ENCODE assay signal across 10 mouse cellular contexts in the genomic region with DNA sequence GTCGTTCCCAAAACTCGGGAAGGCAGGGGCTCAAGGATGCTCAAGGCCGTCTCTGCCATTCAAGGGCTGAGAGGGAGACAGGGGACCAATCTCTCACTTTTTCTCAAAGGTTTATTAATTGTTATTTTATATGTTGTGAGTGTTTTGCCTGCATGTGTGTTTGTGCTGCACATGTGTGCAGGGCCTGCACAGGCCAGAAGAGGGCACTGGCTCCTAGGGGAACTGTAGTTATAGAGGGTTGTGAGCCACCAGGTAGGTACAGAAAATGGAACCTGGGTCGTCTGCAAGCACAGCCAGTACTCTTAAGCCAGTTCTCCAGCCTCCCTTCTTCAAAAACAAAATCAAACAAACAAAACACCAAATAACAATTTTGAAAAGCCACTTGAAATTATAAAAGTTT. TPM values are rescaled to one million over a fixed set of nuclear protein-coding genes. Genes with fewer than 3 reads are reported as not detected.
DNase-seq lines count a peak whose midpoint lies in the region; TF ChIP-seq lines count a peak whose summit lies in the region.
"Had no signal": no experiment of that assay in that cellular context is flagged by ENCODE, and none has a peak within 500 bp of the region (broad histone marks: within the 10 kb centered on the region; RNA-seq: fewer than 3 reads in every experiment).

No protein-coding gene starts in this region.

- DNase-seq in cerebellum, adult 2 months: no peak
- DNase-seq in cerebellum, adult 18-20 months: no peak
- no peak for DNase-seq in lung, adult 2 months
- DNase-seq in lung, postnatal 25 days (ENCODE audit: low spot score): no peak
- no peak for DNase-seq in right cerebral cortex, postnatal 25 days
- DNase-seq in layer of hippocampus, adult 8-10 months (ENCODE audit: low spot score in 2 of 2): no peak
- DNase-seq: liver, embryonic 13.5 days had no signal

- H3K27ac ChIP-seq in cerebellum, adult 2 months (ENCODE audit: insufficient read depth, low read length): no peak overlapping the region
- no peak overlapping the region for H3K27ac ChIP-seq in bone marrow macrophage, adult 2 months (ENCODE audit: insufficient read depth, low read depth, low read length)
- H3K27ac ChIP-seq in small intestine, adult 2 months (ENCODE audit: insufficient read depth, low read depth, low read length): no peak overlapping the region
- H3K27ac ChIP-seq: liver, embryonic 13.5 days had no signal

- 88% methylated on average over 4 of the region's 4 CpGs for WGBS in cerebellum, adult 2 months
- WGBS in lung, adult 2 months: 92% methylated on average over 4 of the region's 4 CpGs
- 92% methylated on average over 4 of the region's 4 CpGs for WGBS in small intestine, adult 2 months

- no peak for TF ChIP-seq POLR2A in cerebellum, adult 2 months (IDR thresholded peaks at IDR 0.05; ENCODE audit: borderline replicate concordance, insufficient read depth, low read length)
- TF ChIP-seq POLR2A in lung, adult 2 months (IDR thresholded peaks at IDR 0.05; ENCODE audit: borderline replicate concordance, extremely low read depth, low read depth, low read length): no peak
- no peak for TF ChIP-seq POLR2A in bone marrow macrophage, adult 2 months (IDR thresholded peaks at IDR 0.05; ENCODE audit: borderline replicate concordance, low read depth, low read length)
- no peak for TF ChIP-seq POLR2A in small intestine, adult 2 months (IDR thresholded peaks at IDR 0.05; ENCODE audit: low read depth, low read length)

- H3K4me3 ChIP-seq in cerebellum, adult 2 months (replicated peaks; ENCODE audit: insufficient read depth, low read depth, low read length): no peak overlapping the region
- no peak overlapping the region for H3K4me3 ChIP-seq in lung, adult 2 months (replicated peaks; ENCODE audit: extremely low read depth, low read depth, low read length)
- no peak overlapping the region for H3K4me3 ChIP-seq in bone marrow macrophage, adult 2 months (ENCODE audit: insufficient read depth, low read length)
- no peak overlapping the region for H3K4me3 ChIP-seq in small intestine, adult 2 months (ENCODE audit: low read depth, low read length)
- H3K4me3 ChIP-seq: erythroblast, embryonic 14.5 days; liver, embryonic 13.5 days had no signal

- H3K36me3 ChIP-seq in small intestine, adult 2 months (ENCODE audit: control insufficient read depth, insufficient read depth, low read length): peaks cover 78% of the 10 kb centered on the region

- TF ChIP-seq CTCF in cerebellum, adult 2 months (IDR thresholded peaks at IDR 0.05; ENCODE audit: borderline replicate concordance, insufficient read depth, low read depth, low read length): peak; percentile 22; the same call in 1 of the 2 replicates
- TF ChIP-seq CTCF in lung, adult 2 months (IDR thresholded peaks at IDR 0.05; ENCODE audit: insufficient read depth, low read length): peak; percentile 60
- peak; percentile 27; the same call in 1 of the 2 replicates for TF ChIP-seq CTCF in bone marrow macrophage, adult 2 months (IDR thresholded peaks at IDR 0.05; ENCODE audit: low read depth, low read length)
- peak; percentile 60; the same call in 1 of the 2 replicates for TF ChIP-seq CTCF in small intestine, adult 2 months (IDR thresholded peaks at IDR 0.05; ENCODE audit: extremely low read depth, insufficient read length, insufficient replicate concordance, low read depth, low read length)

- H3K27me3 ChIP-seq in cerebellum, adult 2 months (ENCODE audit: control insufficient read depth, insufficient read depth, low read length): no peaks in the 10 kb centered on the region
- no peaks in the 10 kb centered on the region for H3K27me3 ChIP-seq in small intestine, adult 2 months (ENCODE audit: control insufficient read depth, insufficient read depth, low read length)
- H3K27me3 ChIP-seq: liver, embryonic 13.5 days had no signal

- peaks cover under 1% of the 10 kb centered on the region; the same call in 1 of the 2 replicates for H3K4me1 ChIP-seq in cerebellum, adult 2 months (ENCODE audit: control insufficient read depth, insufficient read depth, low read length)
- H3K4me1 ChIP-seq in lung, adult 2 months (ENCODE audit: control insufficient read depth, insufficient read depth, low read length): no peaks in the 10 kb centered on the region
- H3K4me1 ChIP-seq in bone marrow macrophage, adult 2 months (ENCODE audit: control insufficient read depth, insufficient read depth, low read length): no peaks in the 10 kb centered on the region
- no peaks in the 10 kb centered on the region for H3K4me1 ChIP-seq in small intestine, adult 2 months (ENCODE audit: control insufficient read depth, insufficient read depth, insufficient read length, low read length)
- H3K4me1 ChIP-seq: liver, embryonic 13.5 days had no signal

RNA-seq across cellular contexts. Expression of gene Zbtb17, which starts 44.2 kb away (rescaled TPM):
- 34.7 TPM in 2 replicates for polyA plus RNA-seq in cerebellum, adult 2 months (2012; rRNA removed)
- 30.9 and 38.6 TPM in 2 replicates for polyA plus RNA-seq in lung, adult 2 months (2012; rRNA removed)
- polyA plus RNA-seq in bone marrow macrophage, adult 2 months (2012; ENCODE audit: insufficient read depth, insufficient read length, missing spikeins): 12.6 and 16.4 TPM in 2 replicates
- 26.3 and 47.0 TPM in 2 replicates for polyA plus RNA-seq in small intestine, adult 2 months (2012; rRNA removed)
- 10 to 100 TPM; 27.6 to 35.4 (median 30.4) TPM for total RNA-seq in layer of hippocampus, adult 8-10 months (2022)

RNA-seq across cellular contexts. Expression of gene Spen, which starts 49.7 kb away (rescaled TPM):
- 16.6 and 18.6 TPM in 2 replicates for polyA plus RNA-seq in cerebellum, adult 2 months (2012; rRNA removed)
- 27.1 and 30.4 TPM in 2 replicates for polyA plus RNA-seq in lung, adult 2 months (2012; rRNA removed)
- polyA plus RNA-seq in bone marrow macrophage, adult 2 months (2012; ENCODE audit: insufficient read depth, insufficient read length, missing spikeins): 23.6 and 29.2 TPM in 2 replicates
- polyA plus RNA-seq in small intestine, adult 2 months (2012; rRNA removed): 30.8 and 56.0 TPM in 2 replicates
- 10 to 100 TPM; 59.2 to 67.9 (median 66.9) TPM for total RNA-seq in layer of hippocampus, adult 8-10 months (2022)

RNA-seq across cellular contexts. Expression of gene Srarp, which starts 52.8 kb away (rescaled TPM):
- polyA plus RNA-seq in cerebellum, adult 2 months (2012; rRNA removed): 8.7 and 12.9 TPM in 2 replicates
- 0.18 TPM in 1 of 2 replicates, not detected in the other for polyA plus RNA-seq in lung, adult 2 months (2012; rRNA removed)
- polyA plus RNA-seq in bone marrow macrophage, adult 2 months (2012; ENCODE audit: insufficient read depth, insufficient read length, missing spikeins): not detected in 2 replicates
- polyA plus RNA-seq in small intestine, adult 2 months (2012; rRNA removed): not detected in 2 replicates
- 1 to 10 TPM; 3.4 to 4.9 (median 3.6) TPM for total RNA-seq in layer of hippocampus, adult 8-10 months (2022)
- polyA plus RNA-seq: erythroblast, embryonic 14.5 days; liver, embryonic 13.5 days had no signal
